Mouse (Mus musculus): ENCODE measurements around the gene Htr1d. TPM values are rescaled to one million over a fixed set of nuclear protein-coding genes. Genes with fewer than 3 reads are reported as not detected.

Htr1d gene
- polyA plus RNA-seq (2015; fragmentation: Nextera tagmentation; extraction: Ambion mirVana): 0.16 and 0.37 TPM in 2 replicates

DNA sequence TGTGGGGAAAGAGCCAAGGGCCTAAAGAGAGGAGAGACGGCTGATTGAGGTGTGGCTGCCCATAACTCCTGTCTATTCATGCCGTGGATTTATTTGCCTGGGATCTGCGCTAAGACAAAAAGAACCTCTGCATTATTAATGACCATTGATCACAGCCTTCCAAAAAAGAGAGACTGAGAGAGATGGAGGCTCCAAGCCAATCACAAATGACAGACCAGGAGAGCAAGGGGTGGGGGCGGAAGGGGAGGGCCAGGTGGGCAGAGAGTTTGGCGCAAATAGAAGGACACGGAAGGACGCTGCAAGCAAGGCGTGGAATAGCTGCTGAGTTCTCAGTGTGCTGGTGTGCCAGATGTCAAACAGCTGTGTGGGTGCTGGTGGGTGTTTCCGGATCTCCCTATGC is at the start of gene Htr1d:
Gene Htr1d (plus strand): TSS at position 301 of the 400 bp plus-strand sequence.
- WGBS: 61% methylated on average over 9 of the region's 9 CpGs
- ATAC-seq: no peak

GRCm38 (mm10) chr4:136377001-136377400 is 46.3 kb upstream of the Htr1d start:
- no peak for ATAC-seq
- no peak overlapping the region for H3K4me2 ChIP-seq (replicated peaks; ENCODE audit: low read depth)
- no peak overlapping the region for H3K27ac ChIP-seq (ENCODE audit: low read depth, low read length)
- H3K9ac ChIP-seq (ENCODE audit: low read depth, low read length): no peak overlapping the region
- TF ChIP-seq CTCF (IDR thresholded peaks at IDR 0.05; ENCODE audit: low read depth): no peak
- no peak overlapping the region for H3K4me3 ChIP-seq (ENCODE audit: low read depth, low read length)
- WGBS: 84% methylated on average over 5 of the region's 5 CpGs
- no peaks in the 10 kb centered on the region for H3K27me3 ChIP-seq (replicated peaks; ENCODE audit: control insufficient read depth, insufficient read depth, low read length)
- H3K9me3 ChIP-seq (ENCODE audit: control insufficient read depth): no peaks in the 10 kb centered on the region
- no peaks in the 10 kb centered on the region for H3K4me1 ChIP-seq (replicated peaks; ENCODE audit: control insufficient read depth, insufficient read depth, low read length)
- no peaks in the 10 kb centered on the region for H3K36me3 ChIP-seq (ENCODE audit: control insufficient read depth, insufficient read depth)

More for the DNA sequence above, at the start of gene Htr1d:
- H3K4me2 ChIP-seq (replicated peaks; ENCODE audit: low read depth): peak within 1 kb of the TSS; percentile 97
- TF ChIP-seq CTCF (IDR thresholded peaks at IDR 0.05; ENCODE audit: low read depth): no peak
- H3K4me3 ChIP-seq (ENCODE audit: low read depth, low read length): peak within 1 kb of the TSS; percentile 52
- H3K9me3 ChIP-seq (ENCODE audit: control insufficient read depth): no peaks in the 10 kb centered on the region
- no peaks in the 10 kb centered on the region for H3K36me3 ChIP-seq (ENCODE audit: control insufficient read depth, insufficient read depth)
- no peak within 1 kb of the TSS for H3K27ac ChIP-seq (ENCODE audit: low read depth, low read length)
- no peaks in the 10 kb centered on the region; the same call in 1 of the 2 replicates for H3K4me1 ChIP-seq (replicated peaks; ENCODE audit: control insufficient read depth, insufficient read depth, low read length)
- H3K9ac ChIP-seq (ENCODE audit: low read depth, low read length): peak within 1 kb of the TSS; percentile 51; the same call in 1 of the 2 replicates
- H3K27me3 ChIP-seq (replicated peaks; ENCODE audit: control insufficient read depth, insufficient read depth, low read length): peaks cover 8% of the 10 kb centered on the region; the same call in 1 of the 2 replicates

DNA sequence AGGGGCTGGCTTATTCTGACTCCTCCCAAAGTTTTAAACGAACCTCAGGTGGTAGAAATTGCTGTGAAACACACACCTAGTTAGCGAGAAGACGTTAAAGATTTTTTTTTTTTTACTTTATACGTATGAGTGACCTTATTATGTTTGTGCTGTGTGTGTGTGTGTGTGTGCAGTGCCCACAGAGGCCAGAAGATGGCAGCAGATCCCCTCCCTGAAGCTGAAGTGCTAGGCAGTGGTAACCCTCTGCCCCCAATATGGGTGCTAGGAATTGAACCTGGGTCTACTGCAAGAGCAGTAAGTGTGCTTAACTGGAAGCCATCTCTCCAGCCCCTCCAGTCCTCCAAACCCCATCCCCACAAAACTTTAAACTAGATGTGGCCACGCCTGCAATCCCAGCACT is 40.3 kb upstream of the Htr1d start:
- Histone ChIP-seq H3K9me3 (ENCODE audit: control insufficient read depth) (no peaks in the 10 kb centered on the region), H3K27ac (ENCODE audit: low read depth, low read length) (no peak overlapping the region), H3K27me3 (replicated peaks; ENCODE audit: control insufficient read depth, insufficient read depth, low read length) (no peaks in the 10 kb centered on the region), H3K4me1 (replicated peaks; ENCODE audit: control insufficient read depth, insufficient read depth, low read length) (no peaks in the 10 kb centered on the region), H3K9ac (ENCODE audit: low read depth, low read length) (no peak overlapping the region), H3K4me2 (replicated peaks; ENCODE audit: low read depth) (no peak overlapping the region), H3K36me3 (ENCODE audit: control insufficient read depth, insufficient read depth) (no peaks in the 10 kb centered on the region), H3K4me3 (ENCODE audit: low read depth, low read length) (no peak overlapping the region)
- TF ChIP-seq CTCF (IDR thresholded peaks at IDR 0.05; ENCODE audit: low read depth): peak; percentile 59
- WGBS: 81% methylated on average over 5 of the region's 5 CpGs
- ATAC-seq: no peak

DNA sequence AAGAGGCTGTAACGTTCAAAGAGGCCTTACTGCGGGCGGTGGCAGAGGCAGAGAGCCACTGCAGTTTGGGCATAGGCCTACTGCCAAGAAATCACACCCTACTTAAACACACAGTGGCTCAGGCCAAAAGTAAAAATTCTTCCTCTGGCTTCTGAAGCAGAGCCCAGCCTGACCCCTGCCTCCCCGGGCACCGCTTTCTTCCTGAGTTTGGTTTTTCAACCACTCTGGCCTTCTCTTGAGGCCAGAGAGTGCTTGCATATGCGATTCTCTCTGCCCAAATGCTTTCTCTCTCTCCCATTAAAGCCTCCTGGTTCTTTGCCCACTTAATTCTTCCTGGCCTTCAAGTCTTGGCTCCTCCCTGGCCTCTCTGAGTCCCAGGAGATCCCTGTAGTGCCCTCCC is 39.5 kb upstream of the Htr1d start:
- no peaks in the 10 kb centered on the region for H3K36me3 ChIP-seq (ENCODE audit: control insufficient read depth, insufficient read depth)
- H3K9ac ChIP-seq (ENCODE audit: low read depth, low read length): no peak overlapping the region
- WGBS: 90% methylated on average over 6 of the region's 6 CpGs
- no peak for ATAC-seq
- H3K9me3 ChIP-seq (ENCODE audit: control insufficient read depth): no peaks in the 10 kb centered on the region
- H3K4me3 ChIP-seq (ENCODE audit: low read depth, low read length): no peak overlapping the region
- no peaks in the 10 kb centered on the region for H3K27me3 ChIP-seq (replicated peaks; ENCODE audit: control insufficient read depth, insufficient read depth, low read length)
- no peaks in the 10 kb centered on the region for H3K4me1 ChIP-seq (replicated peaks; ENCODE audit: control insufficient read depth, insufficient read depth, low read length)
- TF ChIP-seq CTCF (IDR thresholded peaks at IDR 0.05; ENCODE audit: low read depth): no peak
- no peak overlapping the region for H3K27ac ChIP-seq (ENCODE audit: low read depth, low read length)
- H3K4me2 ChIP-seq (replicated peaks; ENCODE audit: low read depth): no peak overlapping the region

DNA sequence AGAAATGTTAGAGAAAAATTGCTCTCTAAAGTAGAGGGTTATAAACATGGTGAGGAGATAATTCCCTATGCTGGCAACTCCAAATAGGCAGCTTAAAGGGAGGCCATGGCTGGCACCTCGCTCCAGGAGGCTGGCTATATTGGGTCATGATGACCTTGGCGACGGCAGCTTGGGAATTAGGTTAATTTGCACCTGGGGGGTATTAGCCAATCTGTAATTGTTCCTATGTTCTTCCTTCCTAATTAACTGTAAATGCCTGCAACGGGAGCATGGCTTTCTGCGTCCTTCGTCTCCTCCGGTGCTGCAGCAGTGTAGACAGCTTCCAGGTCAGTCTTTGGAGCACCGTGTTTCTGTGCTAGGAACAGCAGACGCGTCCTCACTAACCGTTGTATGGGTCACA is 36.1 kb upstream of the Htr1d start:
- no peak for ATAC-seq
- Histone ChIP-seq H3K36me3 (ENCODE audit: control insufficient read depth, insufficient read depth) (no peaks in the 10 kb centered on the region), H3K4me1 (replicated peaks; ENCODE audit: control insufficient read depth, insufficient read depth, low read length) (no peaks in the 10 kb centered on the region)

DNA sequence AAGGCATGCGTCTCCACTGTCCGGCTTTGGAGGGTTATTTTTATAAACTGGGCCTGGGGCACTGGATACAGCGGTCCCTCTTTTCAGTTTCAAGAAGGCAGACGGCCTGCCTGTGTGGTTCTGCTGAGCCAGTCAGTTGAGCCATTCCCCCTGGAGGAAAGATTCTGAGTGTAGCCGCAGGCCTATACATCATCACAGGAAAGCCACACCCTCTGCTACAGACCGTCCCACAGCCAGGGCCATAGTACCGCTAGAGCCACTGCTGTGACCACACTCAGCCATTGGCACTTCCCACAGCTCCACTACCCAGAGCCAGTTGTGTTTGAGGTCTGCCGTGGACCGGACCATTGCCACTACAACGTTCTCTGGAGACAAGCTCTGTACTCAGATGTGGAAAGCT is 21.5 kb upstream of the Htr1d start:
- H3K9ac ChIP-seq (ENCODE audit: low read depth, low read length): no peak overlapping the region
- H3K9me3 ChIP-seq (ENCODE audit: control insufficient read depth): no peaks in the 10 kb centered on the region
- no peaks in the 10 kb centered on the region for H3K36me3 ChIP-seq (ENCODE audit: control insufficient read depth, insufficient read depth)
- H3K27ac ChIP-seq (ENCODE audit: low read depth, low read length): no peak overlapping the region
- 77% methylated on average over 10 of the region's 10 CpGs for WGBS
- H3K27me3 ChIP-seq (replicated peaks; ENCODE audit: control insufficient read depth, insufficient read depth, low read length): no peaks in the 10 kb centered on the region
- no peak for TF ChIP-seq CTCF (IDR thresholded peaks at IDR 0.05; ENCODE audit: low read depth)
- H3K4me1 ChIP-seq (replicated peaks; ENCODE audit: control insufficient read depth, insufficient read depth, low read length): no peaks in the 10 kb centered on the region
- no peak for ATAC-seq
- H3K4me2 ChIP-seq (replicated peaks; ENCODE audit: low read depth): no peak overlapping the region
- no peak overlapping the region for H3K4me3 ChIP-seq (ENCODE audit: low read depth, low read length)

More for the DNA sequence above, 36.1 kb upstream of the Htr1d start:
- no peak overlapping the region for H3K9ac ChIP-seq (ENCODE audit: low read depth, low read length)
- no peak overlapping the region for H3K27ac ChIP-seq (ENCODE audit: low read depth, low read length)
- H3K9me3 ChIP-seq (ENCODE audit: control insufficient read depth): no peaks in the 10 kb centered on the region
- no peaks in the 10 kb centered on the region for H3K27me3 ChIP-seq (replicated peaks; ENCODE audit: control insufficient read depth, insufficient read depth, low read length)
- 53% methylated on average over 11 of the region's 11 CpGs for WGBS
- no peak overlapping the region for H3K4me3 ChIP-seq (ENCODE audit: low read depth, low read length)
- no peak for TF ChIP-seq CTCF (IDR thresholded peaks at IDR 0.05; ENCODE audit: low read depth)
- no peak overlapping the region for H3K4me2 ChIP-seq (replicated peaks; ENCODE audit: low read depth)

- Histone ChIP-seq H3K27ac (ENCODE audit: low read depth, low read length) (no peak overlapping the region), H3K27me3 (replicated peaks; ENCODE audit: control insufficient read depth, insufficient read depth, low read length) (no peaks in the 10 kb centered on the region), H3K36me3 (ENCODE audit: control insufficient read depth, insufficient read depth) (no peaks in the 10 kb centered on the region), H3K4me3 (ENCODE audit: low read depth, low read length) (no peak overlapping the region), H3K9me3 (ENCODE audit: control insufficient read depth) (no peaks in the 10 kb centered on the region), H3K4me2 (replicated peaks; ENCODE audit: low read depth) (no peak overlapping the region), H3K4me1 (replicated peaks; ENCODE audit: control insufficient read depth, insufficient read depth, low read length) (no peaks in the 10 kb centered on the region), H3K9ac (ENCODE audit: low read depth, low read length) (no peak overlapping the region)
- 58% methylated on average over 11 of the region's 11 CpGs for WGBS
- no peak for TF ChIP-seq CTCF (IDR thresholded peaks at IDR 0.05; ENCODE audit: low read depth)
- ATAC-seq: no peak
Observed at GRCm38 (mm10) chr4:136407831-136408230, 15.5 kb upstream of the Htr1d start.

Data from intestine, postnatal 0 days (tissue).